Mouse (Mus musculus): ENCODE measurements at regions not wholly inside any gene's neighbourhood (a gene's known extent, or its start where the extent isn't known, plus 50 kb on each side); places are given as distances from the start of the nearest gene placed in this dataset.
A peak's percentile ranks its signal among the peaks of the same experiment; 100 is the strongest.

- DNase-seq (ENCODE audit: low spot score) = no peak
Observed at GRCm38 (mm10) chr2:173454741-173455140, 67.6 kb upstream of the 1700021F07Rik start.

DNA sequence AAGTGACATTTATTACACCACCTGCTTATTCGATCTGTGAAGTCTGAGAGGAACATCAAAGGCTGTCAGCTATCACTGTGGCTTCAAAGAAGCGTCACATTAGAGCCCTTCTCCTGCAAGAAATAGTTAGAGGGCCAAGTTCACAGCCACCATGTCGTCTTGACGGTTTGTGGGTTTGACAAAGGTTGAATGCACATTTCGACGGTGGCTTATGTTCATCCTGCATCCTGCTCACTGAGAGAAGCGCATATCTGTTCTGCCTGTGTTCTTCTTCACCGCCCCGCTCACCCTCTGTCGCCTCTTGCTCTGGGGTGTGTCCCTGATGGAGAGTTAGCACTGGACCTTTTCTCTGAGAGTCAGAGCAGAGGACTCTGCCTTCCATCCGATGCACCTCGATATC, 67.2 kb upstream of the 1700021F07Rik start:
- no peak for DNase-seq (ENCODE audit: low spot score)

- DNase-seq (ENCODE audit: low spot score) = no peak
Observed at GRCm38 (mm10) chr2:173456083-173456482, 66.3 kb upstream of the 1700021F07Rik start.

GRCm38 (mm10) chr2:173456924-173457623, 65.3 kb upstream of the 1700021F07Rik start:
- DNase-seq (ENCODE audit: low spot score) = no peak

GRCm38 (mm10) chr2:173457624-173458320, 64.6 kb upstream of the 1700021F07Rik start:
- no peak for DNase-seq (ENCODE audit: low spot score)

DNA sequence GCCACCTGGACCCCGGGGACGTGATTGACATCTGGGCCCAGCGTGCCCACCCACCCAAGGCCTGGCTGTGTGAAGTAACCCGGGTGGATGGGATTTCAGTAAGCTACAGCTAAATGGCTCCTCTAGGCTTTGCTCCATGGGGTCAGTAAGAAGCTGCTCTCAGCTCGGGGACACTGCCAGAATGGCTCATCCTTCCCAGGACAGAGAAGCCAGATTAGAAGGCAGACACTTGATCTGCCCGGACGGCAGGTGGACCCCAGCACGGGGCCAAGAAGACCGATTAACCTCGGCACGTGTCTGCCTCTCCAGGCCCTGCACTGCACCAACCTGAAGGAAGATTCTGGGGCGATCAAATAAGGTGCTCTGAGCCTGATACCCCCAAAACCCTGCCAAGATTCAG, 63.5 kb upstream of the 1700021F07Rik start:
- no peak for DNase-seq (ENCODE audit: low spot score)

- no peak for DNase-seq (ENCODE audit: low spot score)
Observed at GRCm38 (mm10) chr2:173463313-173463712, 59.1 kb upstream of the 1700021F07Rik start.

DNA sequence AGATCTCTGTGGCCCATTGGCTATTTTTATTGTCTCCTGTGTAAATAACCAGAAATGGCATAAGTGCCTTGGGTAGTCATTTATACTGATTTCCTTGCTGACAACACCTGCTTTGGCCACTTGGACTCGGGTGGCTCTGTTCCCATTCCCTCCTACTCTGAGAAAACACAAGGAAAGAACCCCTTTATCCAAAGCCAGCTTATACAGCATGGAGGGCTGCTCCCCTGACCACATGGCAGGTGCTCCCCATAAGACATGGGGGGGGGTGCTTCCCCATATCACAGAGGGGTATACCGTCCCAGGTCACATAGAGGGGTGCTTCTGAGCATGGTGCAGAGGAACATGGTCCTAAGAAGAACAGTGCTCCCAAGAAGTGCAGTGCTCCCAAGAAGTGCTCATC, 57.8 kb upstream of the 1700021F07Rik start:
- no peak for DNase-seq (ENCODE audit: low spot score)

DNA sequence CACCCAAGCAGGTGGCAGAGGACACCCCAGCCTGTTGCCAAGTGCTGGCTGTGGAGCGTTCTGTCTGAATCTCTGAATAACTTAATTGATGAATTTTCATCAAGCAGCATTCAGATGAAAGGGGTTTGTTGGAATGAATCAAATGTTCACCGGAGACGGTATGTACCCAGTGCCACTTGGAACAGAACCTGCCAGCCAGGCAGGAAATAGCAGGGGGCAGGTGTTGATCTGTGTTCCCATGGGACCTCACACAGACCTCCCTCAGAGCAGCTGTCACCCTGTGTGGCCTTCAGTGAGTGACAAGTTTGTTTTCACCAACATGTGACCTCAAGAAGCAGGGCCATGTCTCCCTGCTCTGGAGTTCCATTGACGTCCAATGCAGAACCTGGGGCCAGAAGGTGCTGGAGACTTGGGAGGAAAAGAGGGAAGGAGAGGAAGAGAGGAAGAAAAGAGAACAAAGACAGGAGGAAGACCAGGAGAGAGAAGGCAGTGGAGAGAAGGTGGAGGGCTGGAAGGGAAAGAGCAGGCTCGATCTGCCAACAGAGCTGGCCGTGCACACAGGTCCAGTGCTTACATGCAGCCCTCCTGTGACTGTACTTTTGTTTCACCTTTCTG, 57.3 kb upstream of the 1700021F07Rik start:
- no peak for DNase-seq (ENCODE audit: low spot score)

GRCm38 (mm10) chr2:173468136-173468535, 54.2 kb upstream of the 1700021F07Rik start:
- no peak for DNase-seq (ENCODE audit: low spot score)

- DNase-seq (ENCODE audit: low spot score) = peak; percentile 49
Observed at GRCm38 (mm10) chr2:173469756-173470155, 52.6 kb upstream of the 1700021F07Rik start.
